Mouse (Mus musculus): ENCODE data around the gene 1700003E16Rik.

Gene 1700003E16Rik

GRCm38 (mm10) chr6:83156259-83156684 is at the start of gene 1700003E16Rik, which contains the start of gene Wdr54:
TSS of gene 1700003E16Rik (plus strand) at chr6:83156404.
TSS of gene Wdr54 (minus strand) at chr6:83156397.
- peak; percentile 80 for ATAC-seq (ENCODE audit: insufficient number of reproducible peaks, low FRiP score, low TSS enrichment)

- ATAC-seq (ENCODE audit: insufficient number of reproducible peaks, low FRiP score, low TSS enrichment): no peak
These were observed 48.4 kb upstream of the 1700003E16Rik start for GRCm38 (mm10) chr6:83107566-83108400.

GRCm38 (mm10) chr6:83108762-83109668 is 47.2 kb upstream of the 1700003E16Rik start, which contains the start of gene Mrpl53:
TSS of gene Mrpl53 (plus strand) at chr6:83109040.
- peak; percentile 87 for ATAC-seq (ENCODE audit: insufficient number of reproducible peaks, low FRiP score, low TSS enrichment)

- no peak for ATAC-seq (ENCODE audit: insufficient number of reproducible peaks, low FRiP score, low TSS enrichment)
These were observed 44.6 kb upstream of the 1700003E16Rik start for GRCm38 (mm10) chr6:83111510-83112136.

- ATAC-seq (ENCODE audit: insufficient number of reproducible peaks, low FRiP score, low TSS enrichment): peak; percentile 81
These were observed 41.1 kb upstream of the 1700003E16Rik start, which contains the start of gene Mogs for GRCm38 (mm10) chr6:83115011-83115671. TSS of gene Mogs (plus strand) at chr6:83115496.

- peak; percentile 6; the same call in 1 of the 2 replicates for ATAC-seq (ENCODE audit: insufficient number of reproducible peaks, low FRiP score, low TSS enrichment)
These were observed 40.4 kb upstream of the 1700003E16Rik start for GRCm38 (mm10) chr6:83115682-83116372.

- no peak for ATAC-seq (ENCODE audit: insufficient number of reproducible peaks, low FRiP score, low TSS enrichment)
These were observed 39.6 kb upstream of the 1700003E16Rik start for GRCm38 (mm10) chr6:83116373-83117164.

GRCm38 (mm10) chr6:83117165-83117438 is 39.1 kb upstream of the 1700003E16Rik start:
- ATAC-seq (ENCODE audit: insufficient number of reproducible peaks, low FRiP score, low TSS enrichment): no peak

GRCm38 (mm10) chr6:83117616-83118015 is 38.6 kb upstream of the 1700003E16Rik start:
- ATAC-seq (ENCODE audit: insufficient number of reproducible peaks, low FRiP score, low TSS enrichment): no peak

- no peak for ATAC-seq (ENCODE audit: insufficient number of reproducible peaks, low FRiP score, low TSS enrichment)
These were observed 37.8 kb upstream of the 1700003E16Rik start for GRCm38 (mm10) chr6:83118369-83118768.

GRCm38 (mm10) chr6:83118825-83119733 is 37.1 kb upstream of the 1700003E16Rik start:
- no peak for ATAC-seq (ENCODE audit: insufficient number of reproducible peaks, low FRiP score, low TSS enrichment)

GRCm38 (mm10) chr6:83119734-83120051 is 36.5 kb upstream of the 1700003E16Rik start:
- ATAC-seq (ENCODE audit: insufficient number of reproducible peaks, low FRiP score, low TSS enrichment): no peak

GRCm38 (mm10) chr6:83120930-83121862 is 35.0 kb upstream of the 1700003E16Rik start, which contains the start of gene Wbp1:
TSS of gene Wbp1 (minus strand) at chr6:83121559.
- peak; percentile 95 for ATAC-seq (ENCODE audit: insufficient number of reproducible peaks, low FRiP score, low TSS enrichment)

- ATAC-seq (ENCODE audit: insufficient number of reproducible peaks, low FRiP score, low TSS enrichment): no peak; the same call in 1 of the 2 replicates
These were observed 34.1 kb upstream of the 1700003E16Rik start for GRCm38 (mm10) chr6:83121863-83122710.

GRCm38 (mm10) chr6:83122961-83123360 is 33.2 kb upstream of the 1700003E16Rik start:
- no peak for ATAC-seq (ENCODE audit: insufficient number of reproducible peaks, low FRiP score, low TSS enrichment)

Data from cerebellum, adult (tissue).